8 mouse cellular contexts compared by ENCODE assay signal in the genomic region with DNA sequence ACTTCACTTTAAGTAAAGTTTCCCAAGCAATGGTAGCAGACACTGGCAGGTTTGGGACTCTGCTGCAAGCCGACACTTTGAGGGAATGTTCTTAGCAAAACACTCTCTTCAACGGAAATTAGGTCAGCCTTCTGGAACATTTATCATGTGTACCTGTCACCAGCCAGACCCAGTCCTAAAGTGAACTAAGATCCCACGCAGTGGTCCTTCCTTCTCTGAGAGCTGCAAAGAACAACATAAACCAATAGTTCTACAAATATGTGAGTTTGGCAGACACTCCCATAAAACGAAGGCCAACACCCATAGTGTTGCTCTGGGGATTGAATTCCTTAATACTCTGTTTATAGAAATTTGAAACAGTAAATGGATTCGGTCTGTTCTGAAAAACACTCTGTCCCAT.
A peak's percentile ranks its signal among the peaks of the same experiment; 100 is the strongest.
DNase-seq lines count a peak whose midpoint lies in the region; ATAC-seq and TF ChIP-seq lines count a peak whose summit lies in the region.

No protein-coding gene starts in this region.

- H3K4me2 ChIP-seq in liver, embryonic 11.5 days, result no peak overlapping the region
- no peak overlapping the region for H3K4me2 ChIP-seq in stomach, embryonic 15.5 days

- no peak for TF ChIP-seq CTCF in liver, adult 2 months (IDR thresholded peaks at IDR 0.05; ENCODE audit: low read depth, low read length)

- DNase-seq in liver, adult 2 months (ENCODE audit: extremely low read depth, low read depth, low spot score), result peak; percentile 42
- DNase-seq in liver, embryonic 11.5 days (ENCODE audit: low spot score), result no peak
- DNase-seq in heart, adult 11 months, result peak; percentile 95
- peak; percentile 21 for DNase-seq in heart, postnatal 25 days (ENCODE audit: low spot score)
- no peak for DNase-seq in MN1 (ENCODE audit: low spot score)
- no peak for DNase-seq in midbrain, embryonic 10.5 days (ENCODE audit: low spot score)

- no peak overlapping the region for H3K9ac ChIP-seq in liver, adult 2 months (ENCODE audit: low read depth, low read length)
- no peak overlapping the region for H3K9ac ChIP-seq in liver, embryonic 11.5 days (ENCODE audit: low read depth, low read length)
- H3K9ac ChIP-seq in stomach, embryonic 15.5 days, result no peak overlapping the region

- no peaks in the 10 kb centered on the region for H3K9me3 ChIP-seq in liver, embryonic 11.5 days (ENCODE audit: control insufficient read depth, low read length)
- H3K9me3 ChIP-seq in stomach, embryonic 15.5 days, result no peaks in the 10 kb centered on the region
- no peaks in the 10 kb centered on the region for H3K9me3 ChIP-seq in midbrain, embryonic 10.5 days (replicated peaks)

- H3K27me3 ChIP-seq in liver, adult 2 months (ENCODE audit: control insufficient read depth, insufficient read depth, low read length), result no peaks in the 10 kb centered on the region
- no peaks in the 10 kb centered on the region for H3K27me3 ChIP-seq in liver, embryonic 11.5 days (replicated peaks; ENCODE audit: control insufficient read depth, insufficient read depth, low read length)
- H3K27me3 ChIP-seq in stomach, embryonic 15.5 days (replicated peaks), result no peaks in the 10 kb centered on the region
- H3K27me3 ChIP-seq in midbrain, embryonic 10.5 days (ENCODE audit: low read depth, poor library complexity, severe bottlenecking), result peaks cover 91% of the 10 kb centered on the region

- H3K79me2 ChIP-seq in liver, adult 2 months (ENCODE audit: control insufficient read depth, insufficient read depth, low read length), result peaks cover 7% of the 10 kb centered on the region; the same call in 1 of the 2 replicates

- no peak for ATAC-seq in liver, embryonic 11.5 days (replicated peaks; ENCODE audit: low FRiP score)
- peak; percentile 22; the same call in 1 of the 2 replicates for ATAC-seq in stomach, embryonic 15.5 days (ENCODE audit: insufficient read depth, low FRiP score, low read depth)
- no peak for ATAC-seq in CD4-positive, CD25-positive, alpha-beta regulatory T cell, adult 4 months

- H3K4me1 ChIP-seq in liver, adult 2 months (ENCODE audit: control insufficient read depth, insufficient read depth, low read length), result peaks cover 24% of the 10 kb centered on the region
- no peaks in the 10 kb centered on the region for H3K4me1 ChIP-seq in liver, embryonic 11.5 days (replicated peaks; ENCODE audit: control insufficient read depth, insufficient read depth, low read length)
- peaks cover 5% of the 10 kb centered on the region; the same call in 1 of the 2 replicates for H3K4me1 ChIP-seq in stomach, embryonic 15.5 days
- peaks cover 41% of the 10 kb centered on the region for H3K4me1 ChIP-seq in midbrain, embryonic 10.5 days

- no peaks in the 10 kb centered on the region for H3K36me3 ChIP-seq in liver, adult 2 months (ENCODE audit: control insufficient read depth, insufficient read depth, low read length)
- no peaks in the 10 kb centered on the region for H3K36me3 ChIP-seq in liver, embryonic 11.5 days (ENCODE audit: control insufficient read depth, insufficient read depth, low read length)
- no peaks in the 10 kb centered on the region for H3K36me3 ChIP-seq in stomach, embryonic 15.5 days
- no peaks in the 10 kb centered on the region for H3K36me3 ChIP-seq in midbrain, embryonic 10.5 days

- no peak for TF ChIP-seq POLR2A in liver, adult 2 months (IDR thresholded peaks at IDR 0.05; ENCODE audit: extremely low read depth, insufficient read depth, low read length)

- intact Hi-C loops in heart, postnatal 25 days (cut with DNase I), result no loop called here

- no peak overlapping the region for H3K27ac ChIP-seq in liver, adult 2 months (replicated peaks; ENCODE audit: insufficient read depth, low read depth, low read length)
- H3K27ac ChIP-seq in liver, embryonic 11.5 days (ENCODE audit: low read depth, low read length), result no peak overlapping the region
- H3K27ac ChIP-seq in stomach, embryonic 15.5 days, result peak overlapping the region; percentile 31; the same call in 1 of the 2 replicates
- H3K27ac ChIP-seq in midbrain, embryonic 10.5 days (replicated peaks), result no peak overlapping the region

- WGBS in liver, adult 2 months, result 43% methylated on average over 5 of the region's 5 CpGs
- 52% methylated on average over 5 of the region's 5 CpGs for WGBS in liver, embryonic 11.5 days
- 18% methylated on average over 5 of the region's 5 CpGs for WGBS in stomach, embryonic 15.5 days
- 83% methylated on average over 5 of the region's 5 CpGs for WGBS in midbrain, embryonic 10.5 days

- H3K4me3 ChIP-seq in liver, adult 2 months (ENCODE audit: insufficient read depth, low read depth, low read length), result no peak overlapping the region
- H3K4me3 ChIP-seq in liver, embryonic 11.5 days (ENCODE audit: low read depth, low read length), result no peak overlapping the region
- no peak overlapping the region for H3K4me3 ChIP-seq in stomach, embryonic 15.5 days (replicated peaks)
- no peak overlapping the region for H3K4me3 ChIP-seq in midbrain, embryonic 10.5 days

Comparison
In these comparisons a context has a peak if more than half of its experiments do, and no peak if none do; other contexts are left out.
1. DNase-seq: peak in liver, adult 2 months (single experiment), heart, adult 11 months (single experiment) and heart, postnatal 25 days (single experiment); none in liver, embryonic 11.5 days (single experiment), MN1 (single experiment) and midbrain, embryonic 10.5 days (single experiment).